Mouse (Mus musculus): ENCODE measurements at regions not wholly inside any gene's neighbourhood (a gene's known extent, or its start where the extent isn't known, plus 50 kb on each side); places are given as distances from the start of the nearest gene placed in this dataset.

DNA sequence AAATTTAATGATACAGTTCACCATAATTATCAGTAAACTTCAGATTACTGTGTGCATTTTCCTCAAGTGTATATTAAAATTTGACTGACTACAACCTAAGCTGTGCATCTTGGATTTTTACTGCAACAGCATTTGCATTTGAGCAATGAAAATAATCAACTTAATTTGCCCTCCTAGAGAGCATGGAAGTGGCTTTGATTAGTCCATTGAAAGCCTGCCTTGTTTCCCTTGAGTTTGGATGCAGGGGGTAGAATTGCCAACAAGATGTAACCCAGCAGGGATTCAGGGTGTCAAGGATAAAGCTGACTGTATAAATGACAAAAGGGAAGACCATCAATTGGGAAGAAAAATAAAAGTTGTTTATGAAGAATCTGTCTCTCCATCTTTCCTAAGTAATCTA lies 226.1 kb upstream of the Gm21833 start:
- Histone ChIP-seq H3K36me3 (ENCODE audit: control insufficient read depth, insufficient read depth, low read length) (no peaks in the 10 kb centered on the region), H3K27me3 (ENCODE audit: control insufficient read depth, insufficient read depth, low read length) (no peaks in the 10 kb centered on the region), H3K4me2 (ENCODE audit: low read depth, low read length, severe bottlenecking) (no peak overlapping the region), H3K4me1 (replicated peaks; ENCODE audit: control insufficient read depth, insufficient read depth, low read length) (no peaks in the 10 kb centered on the region), H3K9ac (ENCODE audit: low read length) (no peak overlapping the region), H3K27ac (ENCODE audit: low read depth, low read length) (no peak overlapping the region), H3K4me3 (ENCODE audit: low read depth, low read length) (no peak overlapping the region), H3K9me3 (ENCODE audit: control insufficient read depth, low read length) (no peaks in the 10 kb centered on the region)
- no peak for ATAC-seq (replicated peaks; ENCODE audit: low FRiP score)
- DNase-seq (ENCODE audit: low spot score), result no peak
